Mouse (Mus musculus) heart, postnatal 0 days (tissue): ENCODE measurements around the gene Hpse2.

ENCODE experiments used
- CTCF ChIP-seq: IDR thresholded peaks from 2 replicates; pipeline ENCODE4 v1.5.1; 2016; ENCODE audit warnings: antibody characterized with exemption, control low read depth, low read depth
- EP300 ChIP-seq: IDR thresholded peaks from 2 replicates; pipeline ENCODE4 v1.6.1; 2016; ENCODE audit warnings: antibody characterized with exemption, low read depth

- no peak for TF ChIP-seq EP300
- TF ChIP-seq CTCF, result no peak
These were observed 3.1 kb downstream of the Hpse2 start for GRCm38 (mm10) chr19:43384978-43385431.
